Mouse (Mus musculus) bone marrow macrophage, adult 2 months (primary cell): Measurements from ENCODE around the gene Yeats2. TPM values are rescaled to one million over a fixed set of nuclear protein-coding genes. Genes with fewer than 3 reads are reported as not detected.

Source experiments
- H3K27ac ChIP-seq: 2 replicates; pipeline ENCODE4 v1.5.1; 2012; ENCODE audit warnings: low read depth, low read length; ENCODE audit not compliant: insufficient read depth
- H3K4me1 ChIP-seq: 2 replicates; pipeline ENCODE4 v1.6.1; 2012; ENCODE audit warnings: low read length; ENCODE audit not compliant: control insufficient read depth, insufficient read depth
- H3K4me3 ChIP-seq: 2 replicates; pipeline ENCODE4 v1.5.1; 2012; ENCODE audit warnings: mild to moderate bottlenecking, low read length, moderate library complexity; ENCODE audit not compliant: insufficient read depth
- CTCF ChIP-seq: IDR thresholded peaks from 2 replicates; pipeline ENCODE4 v1.5.1; 2012; ENCODE audit warnings: low read depth, mild to moderate bottlenecking, low read length, moderate library complexity
- POLR2A ChIP-seq: IDR thresholded peaks from 2 replicates; pipeline ENCODE4 v1.6.1; 2012; ENCODE audit warnings: mild to moderate bottlenecking, low read depth, low read length, borderline replicate concordance
- polyA plus RNA-seq: library from polyadenylated mRNA; stranded (reverse); fragments of >200 nt; gene quantifications from 2 replicates; pipeline ENCODE4 v1.2.4, GENCODE M21; 2012; ENCODE audit not compliant: missing spikeins, insufficient read depth, insufficient read length

Yeats2 gene
- polyA plus RNA-seq, 1 experiment, result 15.1 TPM

GRCm38 (mm10) chr16:20192043-20192442 is 51.2 kb downstream of the Yeats2 start:
- no peak overlapping the region for H3K4me3 ChIP-seq
- no peaks in the 10 kb centered on the region for H3K4me1 ChIP-seq
- no peak for TF ChIP-seq POLR2A
- no peak for TF ChIP-seq CTCF
- H3K27ac ChIP-seq, result no peak overlapping the region

- H3K27ac ChIP-seq, result no peak overlapping the region
- H3K4me3 ChIP-seq, result no peak overlapping the region
- TF ChIP-seq POLR2A (no peak), CTCF (no peak)
- no peaks in the 10 kb centered on the region for H3K4me1 ChIP-seq
Measured at GRCm38 (mm10) chr16:20195546-20195945, 54.7 kb downstream of the Yeats2 start.

GRCm38 (mm10) chr16:20196962-20197361 is 56.1 kb downstream of the Yeats2 start:
- Histone ChIP-seq H3K4me1 (no peaks in the 10 kb centered on the region), H3K4me3 (no peak overlapping the region), H3K27ac (no peak overlapping the region)
- TF ChIP-seq POLR2A, result no peak
- no peak for TF ChIP-seq CTCF

DNA sequence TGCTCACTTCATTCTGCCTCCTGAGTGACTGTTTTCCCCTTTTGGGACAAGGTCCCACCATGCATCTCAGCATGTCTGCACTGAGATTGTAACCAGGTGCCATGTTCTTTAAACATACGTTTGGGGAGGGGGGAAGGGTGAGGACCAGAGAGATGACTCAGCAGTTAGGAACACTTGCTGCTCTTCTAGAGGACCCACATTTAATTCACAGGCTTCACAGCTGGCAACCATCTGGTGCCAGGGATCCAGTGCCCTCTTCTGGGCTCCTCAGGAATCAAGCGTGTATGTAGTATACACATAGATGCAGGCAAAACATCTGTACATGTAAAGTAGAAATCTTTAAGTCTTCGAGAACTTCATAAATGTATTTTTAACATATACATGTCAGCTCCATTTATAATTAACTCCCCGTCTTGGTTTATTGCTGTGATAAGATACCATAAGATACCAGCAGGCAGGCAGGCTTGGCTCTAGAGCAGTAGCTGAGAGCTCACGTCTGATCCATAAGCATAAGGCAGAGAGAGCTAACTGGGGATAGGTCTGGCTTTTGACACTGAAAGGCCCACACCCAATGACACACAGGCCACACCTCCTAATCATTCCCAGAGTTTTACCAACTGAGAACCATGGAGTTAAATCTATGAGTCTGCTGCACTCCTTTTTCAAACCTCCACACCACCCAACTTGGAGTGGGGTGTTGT is 58.8 kb downstream of the Yeats2 start:
- Histone ChIP-seq H3K4me3 (no peak overlapping the region), H3K4me1 (no peaks in the 10 kb centered on the region), H3K27ac (no peak overlapping the region)
- TF ChIP-seq POLR2A (no peak), CTCF (no peak)

- TF ChIP-seq POLR2A, result no peak
- TF ChIP-seq CTCF, result no peak
- H3K4me3 ChIP-seq, result no peak overlapping the region
- no peaks in the 10 kb centered on the region for H3K4me1 ChIP-seq
- H3K27ac ChIP-seq, result no peak overlapping the region
Measured at GRCm38 (mm10) chr16:20213591-20214226, 72.8 kb downstream of the Yeats2 start.

GRCm38 (mm10) chr16:20222726-20223125 is 81.9 kb downstream of the Yeats2 start:
- Histone ChIP-seq H3K27ac (no peak overlapping the region), H3K4me3 (no peak overlapping the region), H3K4me1 (peaks cover 5% of the 10 kb centered on the region)
- TF ChIP-seq CTCF, result no peak
- TF ChIP-seq POLR2A, result no peak

GRCm38 (mm10) chr16:20226676-20227075 is 85.8 kb downstream of the Yeats2 start:
- H3K4me1 ChIP-seq, result peaks cover 9% of the 10 kb centered on the region
- no peak overlapping the region for H3K27ac ChIP-seq
- TF ChIP-seq CTCF (no peak), POLR2A (no peak)
- H3K4me3 ChIP-seq, result no peak overlapping the region

- TF ChIP-seq CTCF (no peak; the same call in 1 of the 2 replicates), POLR2A (no peak)
- Histone ChIP-seq H3K4me1 (peaks cover 9% of the 10 kb centered on the region), H3K4me3 (no peak overlapping the region), H3K27ac (no peak overlapping the region)
Measured at GRCm38 (mm10) chr16:20227504-20227903, 86.6 kb downstream of the Yeats2 start.

DNA sequence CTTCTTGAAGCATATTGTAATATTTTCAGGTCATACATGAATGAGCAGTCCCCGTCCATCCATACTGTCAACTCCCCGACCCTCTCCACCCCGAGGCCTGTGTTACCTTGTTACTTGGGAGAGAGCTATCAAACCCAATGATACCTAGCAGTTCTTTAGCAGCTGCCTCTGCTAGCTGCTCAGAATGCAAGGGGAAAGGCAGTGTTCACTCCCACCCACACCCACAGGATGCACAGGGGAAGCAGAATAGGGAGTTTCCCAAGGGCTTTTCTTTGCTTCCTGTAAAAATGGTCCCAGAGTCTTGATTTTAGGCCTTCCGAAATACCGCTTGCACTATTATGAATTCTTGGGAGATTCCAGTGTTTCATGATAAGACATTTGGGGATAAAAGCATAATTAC is 87.3 kb downstream of the Yeats2 start:
- Histone ChIP-seq H3K27ac (no peak overlapping the region), H3K4me3 (no peak overlapping the region), H3K4me1 (peaks cover 9% of the 10 kb centered on the region)
- no peak for TF ChIP-seq CTCF
- TF ChIP-seq POLR2A, result no peak

DNA sequence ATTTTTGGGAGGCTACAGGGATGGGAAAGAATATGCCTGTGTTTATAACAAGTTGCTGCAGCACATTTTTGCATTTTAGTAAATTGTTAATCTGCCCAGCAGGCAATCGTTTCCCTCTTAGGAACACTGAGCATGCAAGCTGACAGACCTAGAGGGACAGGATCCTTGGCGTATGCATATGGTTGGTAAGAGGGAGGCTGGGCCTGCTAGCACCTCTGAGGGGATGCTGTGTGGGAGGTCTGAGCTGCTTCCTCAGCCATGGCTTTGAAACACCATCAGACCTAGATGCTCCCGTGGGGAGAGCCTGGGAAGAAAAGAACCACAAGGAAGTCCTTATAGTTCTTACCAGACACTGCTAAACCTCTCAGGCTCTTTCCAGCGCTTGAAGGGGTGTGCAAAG is 93.5 kb downstream of the Yeats2 start:
- H3K4me1 ChIP-seq, result no peaks in the 10 kb centered on the region
- H3K27ac ChIP-seq, result no peak overlapping the region
- no peak overlapping the region for H3K4me3 ChIP-seq
- TF ChIP-seq CTCF (no peak), POLR2A (no peak)
